Mouse (Mus musculus) heart, postnatal 14 days (tissue): Measurements from ENCODE around the gene Gpn1. TPM values are rescaled to one million over a fixed set of nuclear protein-coding genes. Genes with fewer than 3 reads are reported as not detected.

Experiments
- DNase-seq, 2 experiments: peaks; one replicate each; pipeline ENCODE4 v3.0.0; 2021 to 2022
- intact Hi-C: fragments of 180-260 bp; cut with DNase I; formaldehyde crosslinking; loops from one replicate; pipeline ENCODE4 v1.15.1; 2025
- total RNA-seq, 2 experiments: library from RNA; stranded (reverse); gene quantifications; 2 replicates each; pipeline ENCODE4 v1.2.3; 2021

Gpn1 gene
- total RNA-seq, 2 experiments from 2014 or later, result 20.0 to 20.9 TPM

- no peak for DNase-seq
- intact Hi-C loops, result no loop called here
Observed at GRCm38 (mm10) chr5:31528560-31528959, 34.0 kb downstream of the Gpn1 start.

- intact Hi-C loops, result no loop called here
- DNase-seq, result no peak
Observed at GRCm38 (mm10) chr5:31535228-31535627, 40.7 kb downstream of the Gpn1 start.

GRCm38 (mm10) chr5:31559401-31559800, 64.9 kb downstream of the Gpn1 start:
- intact Hi-C loops, result no loop called here
- DNase-seq, result no peak

- no peak for DNase-seq
- intact Hi-C loops, result loop anchor here (5.0 to 10.0 kb wide), 4 partner anchors 37 to 742 kb away; partner anchors contain the start of genes Babam2, Mrpl33 and Rbks
Observed at GRCm38 (mm10) chr5:31560352-31560751, 65.8 kb downstream of the Gpn1 start.

GRCm38 (mm10) chr5:31562036-31562666, 67.6 kb downstream of the Gpn1 start:
- intact Hi-C loops, result loop anchor here (2.0 to 10.0 kb wide), 5 partner anchors 35 to 740 kb away; partner anchors contain the start of genes Babam2, Mrpl33 and Rbks
- peak; percentile 55 for DNase-seq

Other genes with a start within 250 kb of the Gpn1 start
- gene Krtcap3, start 243.1 kb upstream of the Gpn1 start, total RNA-seq, result 1 to 10 TPM; 2.8 to 3.2 TPM
- 10 to 100 TPM; 37.2 to 42.3 TPM for gene Ift172, start 203.6 kb upstream of the Gpn1 start, total RNA-seq
- 1 to 10 TPM; 2.4 to 5.0 TPM for gene Fndc4, start 198.7 kb upstream of the Gpn1 start, total RNA-seq
- gene Gckr, start 197.3 kb upstream of the Gpn1 start, total RNA-seq, result not detected
- gene Zfp512, start 42.3 kb upstream of the Gpn1 start, total RNA-seq, result 10 to 100 TPM; 19.9 to 20.5 TPM
- gene 4930548H24Rik, start 9.0 kb upstream of the Gpn1 start, total RNA-seq, result under 1 TPM in 1 of 2 experiments, not detected in 1; 0.22 TPM
- 10 to 100 TPM; 21.4 to 21.9 TPM for gene Slc4a1ap, start 32.3 kb downstream of the Gpn1 start, total RNA-seq
- 10 to 100 TPM; 13.9 to 14.0 TPM for gene Supt7l, start 33.1 kb downstream of the Gpn1 start, total RNA-seq
- 100 to 1,000 TPM; 280 to 291 TPM for gene Mrpl33, start 102.2 kb downstream of the Gpn1 start, total RNA-seq
- gene Rbks, start 202.9 kb downstream of the Gpn1 start, total RNA-seq, result 1 to 10 TPM; 3.9 to 4.5 TPM
- 10 to 100 TPM; 34.1 to 35.9 TPM for gene Babam2, start 202.9 kb downstream of the Gpn1 start, total RNA-seq